Mouse (Mus musculus) hindbrain, embryonic 13.5 days (tissue): Measurements from ENCODE around the gene Glb1l. TPM values are rescaled to one million over a fixed set of nuclear protein-coding genes. Genes with fewer than 3 reads are reported as not detected.
"Not testable (repeated sequence)": the region's sequence is repeated elsewhere in the genome, so short reads cannot be mapped to it uniquely, and the experiment has no call there.

Source experiments
- ATAC-seq: fragments of 200-750 bp; cut with Nextera tagmentation; 2 replicates; pipeline ENCODE4 v1.8.0; 2017; ENCODE audit warnings: moderate TSS enrichment; ENCODE audit not compliant: low FRiP score
- H3K27ac ChIP-seq: fragments of 300-500 bp; sonication (generic); 2 replicates; pipeline ENCODE4 v1.5.1; 2015; ENCODE audit warnings: inconsistent platforms, mild to moderate bottlenecking, moderate library complexity
- H3K27me3 ChIP-seq: fragments of 300-500 bp; sonication (generic); 2 replicates; pipeline ENCODE4 v1.6.1; 2015; ENCODE audit warnings: mild to moderate bottlenecking, inconsistent platforms
- H3K36me3 ChIP-seq: fragments of 300-500 bp; sonication (generic); 2 replicates; pipeline ENCODE4 v1.6.1; 2015; ENCODE audit warnings: mild to moderate bottlenecking, inconsistent platforms
- H3K4me1 ChIP-seq: fragments of 300-500 bp; sonication (generic); replicated peaks from 2 replicates; pipeline ENCODE4 v1.6.1; 2015; ENCODE audit warnings: inconsistent platforms
- H3K4me2 ChIP-seq: fragments of 300-500 bp; sonication (generic); 2 replicates; pipeline ENCODE4 v1.6.1; 2015; ENCODE audit warnings: inconsistent platforms, mild to moderate bottlenecking, moderate library complexity
- H3K4me3 ChIP-seq: fragments of 300-500 bp; sonication (generic); 2 replicates; pipeline ENCODE4 v1.5.1; 2015; ENCODE audit warnings: mild to moderate bottlenecking, inconsistent platforms
- H3K9ac ChIP-seq: fragments of 300-500 bp; sonication (generic); 2 replicates; pipeline ENCODE4 v1.6.1; 2015; ENCODE audit warnings: mild to moderate bottlenecking, inconsistent platforms
- H3K9me3 ChIP-seq: fragments of 300-500 bp; sonication (generic); 2 replicates; pipeline ENCODE4 v1.6.1; 2016; ENCODE audit warnings: inconsistent platforms
- WGBS: fragments of 180-500 bp; shearing (Covaris S2); methylation state at CpG from one replicate; pipeline ENCODE4 v1.1.7; 2015; 5-methylcytosine and 5-hydroxymethylcytosine counted together
- polyA plus RNA-seq: library from polyadenylated mRNA; unstranded; fragments of >200 nt; fragmentation: Nextera tagmentation; extraction: Ambion mirVana; gene quantifications from 2 replicates; pipeline ENCODE4 v1.2.1, GENCODE M21; 2015

Glb1l gene
- polyA plus RNA-seq, 1 experiment from 2014 or later, result 19.9 TPM

- Histone ChIP-seq H3K9me3 (no peaks in the 10 kb centered on the region), H3K9ac (no peak overlapping the region), H3K27me3 (no peaks in the 10 kb centered on the region), H3K27ac (no peak overlapping the region), H3K36me3 (peaks cover 33% of the 10 kb centered on the region), H3K4me1 (peaks cover 13% of the 10 kb centered on the region), H3K4me2 (no peak overlapping the region), H3K4me3 (no peak overlapping the region)
- WGBS, result 16% methylated on average over 4 of the region's 4 CpGs
- ATAC-seq, result peak; percentile 55
Observed at GRCm38 (mm10) chr1:75244836-75245235, 34.2 kb upstream of the Glb1l start.

GRCm38 (mm10) chr1:75244175-75244826 is 33.7 kb upstream of the Glb1l start:
- Histone ChIP-seq H3K9me3 (no peaks in the 10 kb centered on the region), H3K4me1 (peaks cover 13% of the 10 kb centered on the region), H3K27ac (no peak overlapping the region), H3K9ac (no peak overlapping the region), H3K4me3 (no peak overlapping the region), H3K4me2 (no peak overlapping the region), H3K36me3 (peaks cover 38% of the 10 kb centered on the region), H3K27me3 (no peaks in the 10 kb centered on the region)
- peak; percentile 30; the same call in 1 of the 2 replicates for ATAC-seq
- WGBS, result 90% methylated on average over 12 of the region's 12 CpGs

GRCm38 (mm10) chr1:75243411-75243810 is 32.8 kb upstream of the Glb1l start:
- H3K4me1 ChIP-seq, result peaks cover 17% of the 10 kb centered on the region
- peaks cover 40% of the 10 kb centered on the region for H3K36me3 ChIP-seq
- ATAC-seq, result no peak
- no peaks in the 10 kb centered on the region for H3K9me3 ChIP-seq
- H3K4me2 ChIP-seq, result no peak overlapping the region
- no peaks in the 10 kb centered on the region for H3K27me3 ChIP-seq
- H3K27ac ChIP-seq, result no peak overlapping the region
- WGBS, result 88% methylated on average over 14 of the region's 14 CpGs
- no peak overlapping the region for H3K4me3 ChIP-seq
- H3K9ac ChIP-seq, result no peak overlapping the region

GRCm38 (mm10) chr1:75239591-75239990 is 29.0 kb upstream of the Glb1l start:
- no peak overlapping the region for H3K27ac ChIP-seq
- no peaks in the 10 kb centered on the region for H3K27me3 ChIP-seq
- peaks cover 40% of the 10 kb centered on the region for H3K36me3 ChIP-seq
- no peak overlapping the region for H3K4me2 ChIP-seq
- no peak overlapping the region for H3K9ac ChIP-seq
- no peaks in the 10 kb centered on the region for H3K9me3 ChIP-seq
- no peak for ATAC-seq
- H3K4me3 ChIP-seq, result no peak overlapping the region
- 86% methylated on average over 10 of the region's 10 CpGs for WGBS
- H3K4me1 ChIP-seq, result peaks cover 27% of the 10 kb centered on the region

- Histone ChIP-seq H3K9me3 (no peaks in the 10 kb centered on the region), H3K4me3 (peak within 1 kb of the TSS; percentile 70), H3K4me2 (peak within 1 kb of the TSS; percentile 88), H3K27ac (peak within 1 kb of the TSS; percentile 91), H3K27me3 (0 out of 2 replicates have a peak, but pooled peaks cover 6% of the 10 kb centered on the region), H3K36me3 (peaks cover 19% of the 10 kb centered on the region), H3K9ac (peak within 1 kb of the TSS; percentile 91), H3K4me1 (peaks cover 28% of the 10 kb centered on the region)
- peak; percentile 89 for ATAC-seq
- under 1% methylated on average over 61 of the region's 64 CpGs for WGBS
Observed at GRCm38 (mm10) chr1:75236117-75237050, 25.8 kb upstream of the Glb1l start, which contains the start of gene Dnajb2. Gene Dnajb2, plus strand, starts transcription at chr1:75236406.

GRCm38 (mm10) chr1:75234606-75235005 is 24.0 kb upstream of the Glb1l start:
- ATAC-seq, result peak; percentile 54; the same call in 1 of the 2 replicates
- no peak overlapping the region for H3K4me3 ChIP-seq
- peaks cover 28% of the 10 kb centered on the region for H3K4me1 ChIP-seq
- peaks cover 4% of the 10 kb centered on the region for H3K36me3 ChIP-seq
- H3K27me3 ChIP-seq, result 0 out of 2 replicates have a peak, but pooled peaks cover 16% of the 10 kb centered on the region
- H3K9ac ChIP-seq, result no peak overlapping the region
- 2% methylated on average over 8 of the region's 8 CpGs for WGBS
- H3K27ac ChIP-seq, result peak overlapping the region; percentile 41; the same call in 1 of the 2 replicates
- no peak overlapping the region for H3K4me2 ChIP-seq
- no peaks in the 10 kb centered on the region for H3K9me3 ChIP-seq

- 64% methylated on average over 4 of the region's 4 CpGs for WGBS
- H3K36me3 ChIP-seq, H3K9me3 ChIP-seq, H3K9ac ChIP-seq, H3K4me2 ChIP-seq, ATAC-seq, H3K27ac ChIP-seq, H3K4me3 ChIP-seq: not testable (repeated sequence)
- Histone ChIP-seq H3K4me1 (peaks cover 19% of the 10 kb centered on the region), H3K27me3 (0 out of 2 replicates have a peak, but pooled peaks cover 16% of the 10 kb centered on the region)
Observed at GRCm38 (mm10) chr1:75232489-75232888, 21.9 kb upstream of the Glb1l start.

GRCm38 (mm10) chr1:75231664-75232152 is 21.1 kb upstream of the Glb1l start, which contains the start of gene A630095N17Rik:
Gene A630095N17Rik, minus strand, starts transcription at chr1:75232102.
- Histone ChIP-seq H3K9ac (no peak within 1 kb of the TSS), H3K4me3 (no peak within 1 kb of the TSS), H3K27me3 (0 out of 2 replicates have a peak, but pooled peaks cover 19% of the 10 kb centered on the region), H3K27ac (no peak within 1 kb of the TSS), H3K4me2 (no peak within 1 kb of the TSS), H3K4me1 (peaks cover 11% of the 10 kb centered on the region), H3K36me3 (no peaks in the 10 kb centered on the region), H3K9me3 (no peaks in the 10 kb centered on the region)
- no peak for ATAC-seq
- 71% methylated on average over 5 of the region's 5 CpGs for WGBS

GRCm38 (mm10) chr1:75231224-75231623 is 20.6 kb upstream of the Glb1l start:
- no peaks in the 10 kb centered on the region for H3K9me3 ChIP-seq
- 0 out of 2 replicates have a peak, but pooled peaks cover 23% of the 10 kb centered on the region for H3K27me3 ChIP-seq
- H3K9ac ChIP-seq, result no peak overlapping the region
- H3K4me1 ChIP-seq, result peaks cover 10% of the 10 kb centered on the region
- H3K4me3 ChIP-seq, result no peak overlapping the region
- no peak for ATAC-seq
- no peak overlapping the region for H3K4me2 ChIP-seq
- WGBS, result 79% methylated on average over 4 of the region's 4 CpGs
- no peak overlapping the region for H3K27ac ChIP-seq
- H3K36me3 ChIP-seq, result no peaks in the 10 kb centered on the region

- WGBS, result 78% methylated on average over 7 of the region's 7 CpGs
Observed at GRCm38 (mm10) chr1:75230335-75230994, 19.9 kb upstream of the Glb1l start.

GRCm38 (mm10) chr1:75229158-75229557 is 18.5 kb upstream of the Glb1l start:
- Histone ChIP-seq H3K9me3 (no peaks in the 10 kb centered on the region), H3K27ac (no peak overlapping the region), H3K36me3 (no peaks in the 10 kb centered on the region), H3K9ac (no peak overlapping the region), H3K4me1 (no peaks in the 10 kb centered on the region), H3K4me2 (no peak overlapping the region), H3K27me3 (peaks cover 31% of the 10 kb centered on the region; the same call in 1 of the 2 replicates), H3K4me3 (no peak overlapping the region)
- ATAC-seq, result no peak
- 67% methylated on average over 4 of the region's 4 CpGs for WGBS

More at GRCm38 (mm10) chr1:75230335-75230994, 19.9 kb upstream of the Glb1l start:
- no peak overlapping the region for H3K4me2 ChIP-seq
- H3K27ac ChIP-seq, result no peak overlapping the region
- ATAC-seq, result no peak
- no peaks in the 10 kb centered on the region for H3K9me3 ChIP-seq
- H3K4me1 ChIP-seq, result 0 out of 2 replicates have a peak, but pooled peaks cover 5% of the 10 kb centered on the region
- H3K27me3 ChIP-seq, result 0 out of 2 replicates have a peak, but pooled peaks cover 26% of the 10 kb centered on the region
- H3K9ac ChIP-seq, result no peak overlapping the region
- H3K36me3 ChIP-seq, result no peaks in the 10 kb centered on the region
- H3K4me3 ChIP-seq, result no peak overlapping the region
